Mouse (Mus musculus): Measurements from ENCODE around the gene Fbxl13.

Gene Fbxl13

GRCm38 (mm10) chr5:21513363-21513762 lies 132.1 kb downstream of the Fbxl13 start:
- DNase-seq, result no peak

- no peak for DNase-seq
These were observed 135.6 kb downstream of the Fbxl13 start for GRCm38 (mm10) chr5:21509801-21510200.

- no peak for DNase-seq
These were observed 138.5 kb downstream of the Fbxl13 start for GRCm38 (mm10) chr5:21506887-21507286.

DNA sequence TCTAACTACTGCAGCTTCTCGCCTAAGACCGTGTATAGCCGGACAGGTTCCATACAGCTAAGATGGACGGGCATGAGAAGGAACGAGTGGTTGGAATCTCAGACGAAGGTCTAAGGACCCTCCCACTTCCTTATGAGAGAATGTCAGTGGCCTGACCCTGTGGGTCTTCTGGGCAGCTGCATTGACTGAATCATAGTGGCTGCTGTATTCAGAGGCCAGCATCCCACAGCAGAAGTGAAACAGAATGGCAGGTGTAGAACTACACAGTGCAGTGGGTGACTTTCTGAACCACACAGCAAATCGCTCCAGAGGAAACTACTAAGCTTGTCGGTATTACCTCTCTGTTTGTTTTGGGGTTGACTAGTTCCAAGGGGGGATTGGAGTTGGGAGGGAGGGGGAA lies 140.3 kb downstream of the Fbxl13 start:
- DNase-seq, result no peak

DNA sequence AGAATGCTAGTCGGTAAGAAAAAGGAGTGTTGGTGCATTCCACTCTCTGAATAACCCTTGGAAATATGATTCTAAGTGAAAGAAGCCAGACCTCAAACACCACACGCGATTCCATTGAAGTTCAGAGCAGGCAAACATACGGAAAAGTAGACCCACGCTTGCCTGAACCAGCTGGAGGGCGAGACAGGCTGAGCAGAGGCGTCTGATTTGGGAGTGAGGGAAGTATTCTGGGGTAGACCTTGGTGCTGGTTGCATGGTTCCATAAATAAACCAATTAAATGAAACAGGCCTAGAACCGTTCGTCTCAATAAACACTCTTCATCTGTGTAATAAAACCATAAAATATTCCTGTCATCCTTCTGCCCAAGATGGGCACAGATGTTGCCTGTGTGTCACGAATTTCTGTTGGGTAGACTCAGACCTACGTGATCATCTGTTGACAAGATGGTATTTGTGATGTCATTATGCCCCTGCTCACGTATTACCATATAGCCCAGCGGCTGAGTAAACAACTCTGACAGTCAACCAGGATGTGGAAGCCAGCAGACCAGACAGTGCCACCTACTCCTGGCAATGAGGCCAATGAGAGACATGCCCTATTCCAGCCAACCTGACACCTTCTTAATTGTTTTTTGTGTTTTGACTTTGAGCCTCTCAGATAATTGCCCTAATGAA lies 142.4 kb downstream of the Fbxl13 start:
- DNase-seq, result no peak

- DNase-seq, result no peak
These were observed 144.5 kb downstream of the Fbxl13 start for GRCm38 (mm10) chr5:21500941-21501340.

DNA sequence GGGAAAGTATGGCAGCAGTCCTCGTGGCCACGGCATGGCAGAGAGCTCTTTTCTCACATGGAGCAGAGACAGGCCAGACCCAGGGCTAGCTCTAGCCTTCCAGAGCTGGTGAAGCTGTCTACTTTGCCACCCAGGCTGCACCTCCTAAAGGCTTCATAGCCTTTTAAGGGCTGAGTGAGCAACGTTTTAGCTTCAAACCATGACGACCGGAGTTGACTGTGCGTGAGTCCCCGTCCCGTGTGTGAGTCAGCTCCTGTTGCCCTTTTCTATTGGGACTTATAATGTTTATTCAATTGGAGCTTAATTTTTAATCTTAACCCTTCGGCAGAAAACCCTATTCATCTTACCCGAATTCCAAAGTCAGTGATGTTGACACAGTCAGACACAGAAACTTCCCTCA lies 145.3 kb downstream of the Fbxl13 start:
- no peak for DNase-seq

GRCm38 (mm10) chr5:21498925-21499324 lies 146.5 kb downstream of the Fbxl13 start:
- DNase-seq, result no peak

GRCm38 (mm10) chr5:21498490-21498889 lies 146.9 kb downstream of the Fbxl13 start:
- DNase-seq, result no peak

- DNase-seq, result no peak
These were observed 148.6 kb downstream of the Fbxl13 start for GRCm38 (mm10) chr5:21496881-21497280.

GRCm38 (mm10) chr5:21496321-21496720 lies 149.1 kb downstream of the Fbxl13 start:
- DNase-seq, result no peak

DNA sequence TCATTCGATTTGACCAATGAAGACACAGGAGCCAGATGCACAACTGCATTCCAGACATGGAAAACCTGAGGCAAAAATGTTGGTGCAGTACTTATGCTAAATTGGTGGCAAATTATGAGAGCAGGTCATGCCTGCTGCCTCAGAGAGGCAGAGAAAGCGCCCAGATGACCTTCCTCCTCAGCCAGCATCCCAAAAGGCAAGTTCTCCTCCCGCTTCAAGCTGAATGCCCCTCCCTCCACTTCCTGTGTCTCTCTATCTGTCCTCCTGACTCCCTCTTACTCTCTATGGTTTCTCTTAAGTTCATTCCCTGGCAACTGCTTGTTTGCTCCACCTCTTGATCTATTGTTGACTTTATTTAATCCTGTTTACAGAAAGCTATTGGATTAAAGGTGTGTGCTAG lies 150.7 kb downstream of the Fbxl13 start:
- no peak for DNase-seq

- no peak for DNase-seq
These were observed 152.0 kb downstream of the Fbxl13 start for GRCm38 (mm10) chr5:21493294-21493999.

GRCm38 (mm10) chr5:21492213-21492612 lies 153.2 kb downstream of the Fbxl13 start:
- DNase-seq, result no peak

GRCm38 (mm10) chr5:21491469-21491868 lies 154.0 kb downstream of the Fbxl13 start:
- DNase-seq, result no peak

DNA sequence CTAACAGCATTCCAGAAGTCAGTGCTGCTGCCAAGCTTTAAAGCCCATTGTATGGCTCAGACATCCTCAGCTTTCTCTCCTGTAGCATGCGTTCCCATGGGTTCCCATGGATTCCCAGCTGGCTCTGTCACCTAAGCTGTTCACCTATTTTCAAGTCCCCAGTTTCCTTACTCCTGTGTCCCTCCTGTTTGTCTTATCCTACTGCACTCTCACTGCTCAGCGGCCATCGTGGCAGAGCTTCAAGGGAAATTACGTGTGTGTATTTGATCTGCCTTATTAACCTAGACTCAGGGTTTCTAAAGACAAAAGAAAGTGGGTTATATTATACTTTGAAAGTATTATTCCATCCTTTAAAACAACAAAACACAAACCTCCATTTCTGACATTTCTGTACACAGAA lies 156.3 kb downstream of the Fbxl13 start:
- DNase-seq, result no peak

DNA sequence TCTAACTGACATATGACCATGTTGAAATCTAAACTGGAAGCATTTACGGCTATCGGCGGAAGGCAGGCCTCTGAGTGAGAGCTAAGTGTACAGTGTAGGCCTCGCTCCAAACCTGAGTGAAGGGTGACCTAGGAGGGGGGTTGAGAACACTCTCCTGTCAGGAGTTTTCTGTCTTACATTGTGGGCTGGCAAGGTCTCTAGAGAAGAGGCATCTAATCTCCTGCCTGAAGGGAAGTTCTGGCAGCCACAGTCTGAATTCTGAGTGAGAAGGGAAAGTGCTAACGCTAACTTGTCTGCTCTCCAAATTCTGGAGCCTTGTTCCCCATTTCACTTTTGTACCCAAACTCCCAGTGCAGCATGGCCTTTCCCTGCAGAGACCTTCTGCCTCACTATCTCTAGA lies 156.9 kb downstream of the Fbxl13 start:
- DNase-seq, result no peak

GRCm38 (mm10) chr5:21487716-21488115 lies 157.7 kb downstream of the Fbxl13 start:
- no peak for DNase-seq

- no peak for DNase-seq
These were observed 158.1 kb downstream of the Fbxl13 start for GRCm38 (mm10) chr5:21487306-21487705.

GRCm38 (mm10) chr5:21486798-21487197 lies 158.6 kb downstream of the Fbxl13 start:
- DNase-seq, result no peak

GRCm38 (mm10) chr5:21485197-21485829 lies 160.1 kb downstream of the Fbxl13 start:
- DNase-seq, result no peak

DNA sequence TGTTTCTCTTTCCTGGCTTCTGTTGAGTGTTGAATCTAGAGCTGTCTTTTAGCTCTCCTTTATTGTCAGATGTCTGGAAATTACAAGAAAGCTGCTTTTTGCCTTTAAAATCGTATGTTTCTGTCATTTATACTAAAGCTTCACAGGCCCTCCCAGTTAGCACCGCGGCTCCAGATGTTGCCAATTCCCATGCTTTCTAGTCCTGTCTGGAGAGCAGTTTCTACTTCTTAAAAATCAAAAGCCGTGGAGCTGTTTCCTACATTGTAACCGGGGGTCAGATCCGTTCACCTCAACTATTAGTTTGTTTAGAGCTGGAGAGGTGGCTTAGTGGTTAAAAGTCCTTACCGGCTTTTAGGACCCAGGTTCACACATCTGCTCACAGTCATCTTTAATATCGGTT lies 162.2 kb downstream of the Fbxl13 start:
- DNase-seq, result no peak

DNA sequence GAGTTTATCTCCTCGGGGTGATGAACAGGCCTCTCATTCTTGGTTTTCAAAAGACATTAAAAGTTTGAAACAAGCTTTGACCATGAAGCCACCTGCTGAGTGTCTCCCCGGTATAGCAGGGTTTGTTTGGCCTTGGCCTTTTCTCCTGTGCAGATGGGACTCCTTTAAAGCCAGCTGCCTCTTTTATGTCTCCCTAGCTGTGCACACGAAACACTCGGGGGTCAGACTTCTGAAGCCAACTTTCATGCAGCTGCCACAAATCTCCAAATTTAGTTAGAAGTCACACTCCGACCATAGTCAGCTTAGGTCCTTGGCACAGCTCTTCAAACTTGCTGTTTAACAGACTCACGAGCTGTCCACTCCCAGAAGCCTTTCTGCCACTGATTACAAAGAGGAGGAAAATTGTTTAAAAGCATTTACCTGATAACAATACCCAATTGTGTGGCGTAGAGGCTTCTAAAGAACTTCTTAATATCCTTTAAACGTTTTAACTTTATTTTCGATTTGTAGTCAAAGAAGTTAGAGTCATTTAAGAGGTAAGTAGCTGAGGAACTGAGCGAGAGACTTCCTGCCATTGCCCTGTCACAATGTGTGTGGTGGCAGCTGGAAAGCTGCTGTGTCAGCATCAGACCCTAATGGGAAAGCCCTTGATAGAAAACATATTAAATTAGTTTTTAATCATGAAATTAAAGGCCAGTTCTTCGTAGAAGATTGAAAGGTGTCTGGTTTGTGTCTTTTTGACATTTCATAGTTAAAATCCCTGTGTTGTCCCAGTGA lies 162.8 kb downstream of the Fbxl13 start:
- DNase-seq, result no peak
